Mouse (Mus musculus) layer of hippocampus, postnatal 10 days (tissue): ENCODE measurements around the gene Arhgap45. TPM values are rescaled to one million over a fixed set of nuclear protein-coding genes. Genes with fewer than 3 reads are reported as not detected.

Experiments used
- DNase-seq, 2 experiments: peaks; one replicate each; pipeline ENCODE4 v3.0.0; 2021; ENCODE audit warnings: low spot score in 2 of 2
- total RNA-seq, 2 experiments: library from RNA; stranded (reverse); gene quantifications; 2 replicates each; pipeline ENCODE4 v1.2.3; 2021

Gene Arhgap45
- total RNA-seq, 2 experiments from 2014 or later, result 3.3 to 3.8 TPM

- DNase-seq, result no peak
Observed at GRCm38 (mm10) chr10:80013609-80014008, 2.8 kb upstream of the Arhgap45 start.

GRCm38 (mm10) chr10:80014484-80015290, 1.8 kb upstream of the Arhgap45 start:
- no peak for DNase-seq

GRCm38 (mm10) chr10:80015583-80015982, 870 bp upstream of the Arhgap45 start:
- no peak for DNase-seq

- no peak for DNase-seq
Observed at GRCm38 (mm10) chr10:80016931-80017330, 478 bp downstream of the Arhgap45 start.

- DNase-seq, result no peak
Observed at GRCm38 (mm10) chr10:80017361-80017760, 908 bp downstream of the Arhgap45 start.

- DNase-seq, result no peak
Observed at GRCm38 (mm10) chr10:80017771-80018170, 1.3 kb downstream of the Arhgap45 start.

GRCm38 (mm10) chr10:80018739-80019297, 2.4 kb downstream of the Arhgap45 start:
- DNase-seq, result no peak

GRCm38 (mm10) chr10:80019471-80020131, 3.1 kb downstream of the Arhgap45 start:
- DNase-seq, result no peak

GRCm38 (mm10) chr10:80020191-80020590, 3.7 kb downstream of the Arhgap45 start:
- DNase-seq, result no peak

GRCm38 (mm10) chr10:80020603-80021319, 4.3 kb downstream of the Arhgap45 start:
- no peak for DNase-seq

- no peak for DNase-seq
Observed at GRCm38 (mm10) chr10:80021320-80021641, 4.8 kb downstream of the Arhgap45 start.

- no peak for DNase-seq
Observed at GRCm38 (mm10) chr10:80022164-80022563, 5.7 kb downstream of the Arhgap45 start.

- DNase-seq, result no peak
Observed at GRCm38 (mm10) chr10:80022806-80023205, 6.4 kb downstream of the Arhgap45 start.

- no peak for DNase-seq
Observed at GRCm38 (mm10) chr10:80023758-80024157, 7.3 kb downstream of the Arhgap45 start.

GRCm38 (mm10) chr10:80024229-80025043, 8.0 kb downstream of the Arhgap45 start:
- no peak for DNase-seq

- DNase-seq, result no peak
Observed at GRCm38 (mm10) chr10:80025044-80025347, 8.5 kb downstream of the Arhgap45 start.

GRCm38 (mm10) chr10:80025463-80025862, 9.0 kb downstream of the Arhgap45 start:
- DNase-seq, result no peak

GRCm38 (mm10) chr10:80025889-80026288, 9.4 kb downstream of the Arhgap45 start:
- DNase-seq, result no peak

GRCm38 (mm10) chr10:80027681-80028520, 11.4 kb downstream of the Arhgap45 start:
- no peak for DNase-seq

- DNase-seq, result no peak
Observed at GRCm38 (mm10) chr10:80028521-80028846, 12.0 kb downstream of the Arhgap45 start.
